Mouse (Mus musculus) embryonic facial prominence, embryonic 13.5 days (tissue): ENCODE measurements around the gene Uqcrc1. TPM values are rescaled to one million over a fixed set of nuclear protein-coding genes. Genes with fewer than 3 reads are reported as not detected.

ENCODE experiments used
- ATAC-seq: fragments of 200-750 bp; cut with Nextera tagmentation; 2 replicates; pipeline ENCODE4 v1.8.0; 2017; ENCODE audit warnings: low read depth; ENCODE audit not compliant: insufficient number of reproducible peaks, insufficient read depth, low FRiP score, low TSS enrichment
- H3K27ac ChIP-seq: fragments of 300-500 bp; sonication (generic); 2 replicates; pipeline ENCODE4 v1.5.1; 2015; ENCODE audit warnings: moderate library complexity, mild to moderate bottlenecking, inconsistent platforms
- H3K27me3 ChIP-seq: fragments of 300-500 bp; sonication (generic); 2 replicates; pipeline ENCODE4 v1.6.1; 2015; ENCODE audit warnings: mild to moderate bottlenecking, inconsistent platforms
- H3K36me3 ChIP-seq: fragments of 300-500 bp; sonication (generic); 2 replicates; pipeline ENCODE4 v1.6.1; 2015; ENCODE audit warnings: mild to moderate bottlenecking, inconsistent platforms
- H3K4me1 ChIP-seq: fragments of 300-500 bp; sonication (generic); 2 replicates; pipeline ENCODE4 v1.6.1; 2015; ENCODE audit warnings: inconsistent platforms
- H3K4me2 ChIP-seq: fragments of 300-500 bp; sonication (generic); 2 replicates; pipeline ENCODE4 v1.6.1; 2015; ENCODE audit warnings: moderate library complexity, mild to moderate bottlenecking, inconsistent platforms
- H3K4me3 ChIP-seq: fragments of 300-500 bp; sonication (generic); 2 replicates; pipeline ENCODE4 v1.5.1; 2015; ENCODE audit warnings: mild to moderate bottlenecking, inconsistent platforms
- H3K9ac ChIP-seq: fragments of 300-500 bp; sonication (generic); 2 replicates; pipeline ENCODE4 v1.6.1; 2015; ENCODE audit warnings: mild to moderate bottlenecking, inconsistent platforms
- H3K9me3 ChIP-seq: fragments of 300-500 bp; sonication (generic); 2 replicates; pipeline ENCODE4 v1.6.1; 2016; ENCODE audit warnings: inconsistent platforms
- WGBS: fragments of 180-500 bp; shearing (Covaris S2); methylation state at CpG from one replicate; pipeline ENCODE4 v1.1.7; 2015; ENCODE audit warnings: mixed read lengths; 5-methylcytosine and 5-hydroxymethylcytosine counted together
- polyA plus RNA-seq: library from polyadenylated mRNA; unstranded; fragments of >200 nt; fragmentation: Nextera tagmentation; extraction: Ambion mirVana; gene quantifications from 2 replicates; pipeline ENCODE4 v1.2.1, GENCODE M21; 2015

Uqcrc1 gene
- polyA plus RNA-seq, result 422 and 457 TPM in 2 replicates

DNA sequence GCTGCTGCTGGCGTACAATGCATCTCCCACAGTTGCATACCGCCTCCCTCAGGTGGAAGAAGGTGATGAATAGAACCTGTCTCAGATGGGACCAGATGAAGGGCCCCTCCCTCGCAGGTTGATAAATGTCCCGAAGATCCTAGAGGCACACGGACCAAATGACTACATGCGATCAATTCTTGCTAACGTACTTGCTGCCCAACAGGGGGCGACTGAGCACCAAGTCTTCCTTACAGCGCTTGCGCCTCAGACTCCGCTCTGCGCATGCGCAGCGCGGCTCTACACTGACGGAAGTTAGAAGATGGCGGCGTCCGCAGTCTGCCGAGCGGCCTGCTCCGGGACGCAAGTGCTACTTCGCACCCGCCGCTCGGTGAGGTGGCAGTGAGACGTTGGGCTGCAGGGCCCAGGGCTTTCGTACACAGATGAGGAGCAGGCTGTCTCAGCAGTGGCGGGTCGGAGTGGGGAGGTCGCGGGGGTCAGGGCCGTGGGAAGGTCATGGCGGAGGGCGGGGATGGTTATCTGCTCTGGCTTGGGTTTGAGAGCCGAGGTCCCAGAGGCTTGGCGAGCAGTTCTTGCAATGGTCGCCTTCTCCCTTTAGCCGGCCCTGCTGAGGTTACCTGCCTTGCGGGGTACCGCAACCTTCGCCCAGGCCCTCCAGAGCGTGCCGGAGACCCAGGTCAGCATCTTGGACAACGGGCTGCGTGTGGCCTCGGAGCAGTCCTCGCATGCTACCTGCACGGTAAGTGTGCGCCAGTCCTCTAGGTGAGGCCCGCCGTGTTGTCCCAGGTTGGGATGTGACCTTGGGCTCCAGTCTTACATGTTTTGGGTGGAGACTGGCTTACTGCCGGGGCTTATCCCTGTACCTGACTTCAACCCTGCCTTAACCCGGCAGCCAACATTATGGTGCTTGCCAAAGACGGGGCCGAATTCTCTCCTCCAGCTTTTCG, at the start of gene Uqcrc1:
Uqcrc1 (plus strand) TSS at position 216 of the 947 bp plus-strand sequence.
- Histone ChIP-seq H3K4me3 (peak within 1 kb of the TSS; percentile 99), H3K36me3 (peaks cover 36% of the 10 kb centered on the region), H3K4me1 (peaks cover 4% of the 10 kb centered on the region), H3K4me2 (peak within 1 kb of the TSS; percentile 83), H3K9ac (peak within 1 kb of the TSS; percentile 94), H3K27ac (peak within 1 kb of the TSS; percentile 60; the same call in 1 of the 2 replicates), H3K9me3 (no peaks in the 10 kb centered on the region), H3K27me3 (no peaks in the 10 kb centered on the region)
- WGBS, result 1% methylated on average over 57 of the region's 58 CpGs
- peak; percentile 65 for ATAC-seq

DNA sequence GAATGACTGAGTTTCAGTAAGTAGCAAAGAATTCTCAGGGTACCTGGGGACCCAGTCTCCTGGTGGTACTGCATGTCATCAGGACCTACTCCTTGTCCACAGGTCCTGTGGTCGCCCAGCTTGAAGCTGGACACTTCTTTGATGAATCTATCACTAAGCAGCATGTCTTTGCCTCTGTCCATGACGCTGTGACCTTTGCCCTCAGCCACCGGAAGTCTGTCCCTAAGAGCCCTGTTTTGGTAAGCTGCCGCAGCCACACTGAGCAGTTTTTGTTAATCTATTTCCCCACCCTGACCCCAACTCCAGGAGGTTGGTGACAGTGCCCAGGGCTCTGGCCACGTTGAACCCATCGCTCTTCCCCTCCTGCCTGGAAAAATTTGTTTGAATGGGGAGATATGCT, 24.1 kb upstream of the Uqcrc1 start:
- ATAC-seq, result no peak
- H3K36me3 ChIP-seq, result no peaks in the 10 kb centered on the region; the same call in 1 of the 2 replicates
- H3K4me1 ChIP-seq, result no peaks in the 10 kb centered on the region
- H3K9me3 ChIP-seq, result no peaks in the 10 kb centered on the region
- WGBS, result 40% methylated on average over 6 of the region's 6 CpGs
- H3K27me3 ChIP-seq, result no peaks in the 10 kb centered on the region
- H3K4me2 ChIP-seq, result no peak overlapping the region
- H3K4me3 ChIP-seq, result no peak overlapping the region
- H3K27ac ChIP-seq, result no peak overlapping the region
- no peak overlapping the region for H3K9ac ChIP-seq

DNA sequence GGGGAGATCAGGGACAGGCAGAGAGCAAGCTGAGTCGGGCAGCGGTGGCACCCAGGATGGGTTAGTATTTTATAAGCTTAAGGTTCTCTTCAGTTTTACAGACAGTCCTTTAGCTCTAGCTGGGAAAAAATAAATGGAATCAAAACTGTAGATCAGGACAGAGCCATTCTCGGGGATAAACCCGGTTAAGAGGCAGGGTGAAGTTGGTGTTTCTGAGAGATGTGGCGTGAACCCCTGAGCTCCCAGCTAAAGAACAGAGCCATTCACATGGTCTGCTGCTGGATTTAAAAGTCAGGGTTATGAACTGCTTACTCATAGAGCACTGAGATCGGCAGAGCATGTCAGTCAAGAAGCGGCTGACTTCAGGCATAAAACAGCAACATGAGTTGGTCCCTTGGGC, 23.3 kb upstream of the Uqcrc1 start:
- Histone ChIP-seq H3K36me3 (no peaks in the 10 kb centered on the region; the same call in 1 of the 2 replicates), H3K4me1 (no peaks in the 10 kb centered on the region), H3K9me3 (no peaks in the 10 kb centered on the region), H3K9ac (no peak overlapping the region), H3K27me3 (no peaks in the 10 kb centered on the region), H3K4me2 (no peak overlapping the region), H3K4me3 (no peak overlapping the region), H3K27ac (no peak overlapping the region)
- WGBS, result 85% methylated on average over 7 of the region's 7 CpGs
- no peak for ATAC-seq

DNA sequence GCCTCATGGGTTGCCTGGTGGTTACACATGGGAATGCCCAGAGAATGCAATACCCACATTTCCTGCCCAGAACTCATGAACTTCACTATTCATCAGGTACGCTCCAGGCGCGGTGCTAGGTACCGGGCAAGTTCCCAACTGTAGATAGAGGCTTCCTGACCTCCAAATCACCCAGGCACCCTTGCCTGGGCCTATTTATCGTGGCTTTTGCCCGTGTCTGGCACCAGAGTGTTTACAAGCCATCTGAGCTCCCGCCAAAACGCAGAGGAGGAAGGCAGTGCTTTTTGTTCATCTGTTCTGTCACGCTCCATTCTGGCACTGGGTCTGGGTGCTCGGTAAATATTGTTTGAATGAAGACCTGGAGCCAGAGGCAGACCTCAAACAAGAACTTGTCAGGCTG, 22.8 kb upstream of the Uqcrc1 start:
- no peak for ATAC-seq
- Histone ChIP-seq H3K36me3 (no peaks in the 10 kb centered on the region; the same call in 1 of the 2 replicates), H3K27me3 (no peaks in the 10 kb centered on the region), H3K4me3 (no peak overlapping the region), H3K9ac (no peak overlapping the region), H3K4me1 (no peaks in the 10 kb centered on the region), H3K27ac (no peak overlapping the region), H3K9me3 (no peaks in the 10 kb centered on the region), H3K4me2 (no peak overlapping the region)
- 78% methylated on average over 10 of the region's 10 CpGs for whole genome bisulfite sequencing

DNA sequence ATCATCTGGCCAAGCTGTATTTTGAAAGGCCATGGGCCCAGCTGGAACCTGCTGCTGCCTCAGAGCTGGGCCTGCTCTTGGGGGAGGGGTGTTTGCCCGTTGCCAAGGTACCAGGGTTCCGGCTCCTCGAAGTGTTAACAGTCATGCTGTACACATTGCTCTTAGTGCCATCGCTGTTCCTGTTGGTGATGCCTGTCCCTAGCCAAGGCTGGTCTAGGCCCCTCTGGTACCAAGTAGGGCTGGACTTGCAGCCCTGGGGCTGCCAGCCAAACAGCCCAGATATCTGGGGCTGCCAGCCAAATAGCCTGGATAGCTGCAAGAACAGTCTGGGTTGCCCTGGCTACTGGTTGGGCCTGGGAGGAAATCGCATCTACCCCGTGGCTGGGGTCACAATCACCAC, 21.9 kb upstream of the Uqcrc1 start, which contains the start of gene Tmem89:
Tmem89 (plus strand) TSS at position 129 of the 400 bp plus-strand sequence.
- ATAC-seq, result no peak
- 82% methylated on average over 6 of the region's 6 CpGs for WGBS
- peak within 1 kb of the TSS; percentile 22; the same call in 1 of the 2 replicates for H3K9ac ChIP-seq
- no peak within 1 kb of the TSS for H3K4me3 ChIP-seq
- no peak within 1 kb of the TSS for H3K27ac ChIP-seq
- H3K9me3 ChIP-seq, result no peaks in the 10 kb centered on the region
- no peaks in the 10 kb centered on the region; the same call in 1 of the 2 replicates for H3K36me3 ChIP-seq
- H3K27me3 ChIP-seq, result no peaks in the 10 kb centered on the region
- no peak within 1 kb of the TSS for H3K4me2 ChIP-seq
- H3K4me1 ChIP-seq, result no peaks in the 10 kb centered on the region

DNA sequence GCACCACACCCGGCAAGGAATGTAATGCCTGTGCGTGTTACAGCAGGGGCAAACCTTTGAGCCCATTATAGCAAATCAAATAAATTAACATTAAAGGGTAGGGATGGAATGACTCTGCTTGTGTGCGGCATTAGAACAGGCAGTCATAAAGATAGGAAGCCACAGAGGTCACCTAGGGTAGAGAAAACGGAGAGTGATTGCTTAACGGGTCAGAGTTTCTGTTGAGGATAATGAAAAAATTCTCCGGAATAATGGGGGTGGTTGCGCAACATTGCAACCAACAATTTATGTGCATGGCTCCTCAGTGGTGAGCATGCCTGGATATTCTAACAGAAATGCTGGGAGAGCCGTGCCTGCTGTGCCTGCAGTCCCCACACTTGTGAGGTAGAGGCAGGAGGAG, 10.5 kb upstream of the Uqcrc1 start:
- 68% methylated on average over 8 of the region's 8 CpGs for WGBS
- Histone ChIP-seq H3K9ac (no peak overlapping the region), H3K27ac (no peak overlapping the region), H3K4me1 (no peaks in the 10 kb centered on the region), H3K4me2 (no peak overlapping the region), H3K27me3 (no peaks in the 10 kb centered on the region), H3K36me3 (no peaks in the 10 kb centered on the region), H3K4me3 (no peak overlapping the region), H3K9me3 (no peaks in the 10 kb centered on the region)
- ATAC-seq, result no peak

DNA sequence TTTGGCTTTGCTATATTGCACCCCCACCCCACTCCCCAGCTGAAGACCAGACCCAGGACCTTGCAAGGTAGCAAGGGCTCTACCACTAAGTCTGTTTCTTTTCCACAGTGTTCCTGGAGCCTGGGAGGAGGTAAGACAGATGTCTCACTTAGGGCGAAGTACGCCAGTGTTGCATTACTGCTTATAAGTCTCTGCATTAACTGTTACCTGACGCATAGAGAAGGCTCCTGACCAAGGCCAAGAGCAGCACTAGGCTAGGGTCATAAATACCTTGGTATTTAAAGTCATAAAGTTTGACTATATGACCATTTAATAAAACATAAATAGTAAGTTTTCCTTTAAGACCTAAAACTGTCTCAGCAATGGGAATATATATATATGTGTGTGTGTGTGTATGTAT, 8.0 kb upstream of the Uqcrc1 start:
- Histone ChIP-seq H3K4me1 (no peaks in the 10 kb centered on the region), H3K4me2 (no peak overlapping the region), H3K4me3 (no peak overlapping the region), H3K36me3 (no peaks in the 10 kb centered on the region), H3K27me3 (no peaks in the 10 kb centered on the region), H3K27ac (no peak overlapping the region), H3K9me3 (no peaks in the 10 kb centered on the region), H3K9ac (no peak overlapping the region)
- ATAC-seq, result no peak
- 85% methylated on average over 3 of the region's 3 CpGs for WGBS

DNA sequence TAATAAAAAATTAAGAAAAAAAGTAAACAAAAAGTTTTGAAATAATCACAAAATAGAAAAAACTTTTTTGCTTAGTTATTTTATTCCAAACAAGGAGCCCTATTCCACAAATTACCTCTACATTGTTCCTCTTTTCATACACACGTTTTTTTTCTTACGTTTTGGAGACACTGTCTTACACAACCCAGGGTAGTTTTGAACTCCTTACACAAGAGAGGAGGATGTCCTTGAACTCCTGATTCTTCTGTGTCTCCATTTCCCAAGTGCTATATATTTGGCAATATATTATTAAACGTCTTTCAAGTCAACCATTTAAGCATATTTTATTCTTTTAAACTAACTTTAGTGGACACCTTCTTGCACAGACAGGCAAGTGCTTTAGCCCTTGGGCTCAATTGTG, 442 bp upstream of the Uqcrc1 start:
- no peaks in the 10 kb centered on the region for H3K9me3 ChIP-seq
- H3K4me3 ChIP-seq, result peak overlapping the region; percentile 99; the same call in 1 of the 2 replicates
- H3K4me1 ChIP-seq, result peaks cover 4% of the 10 kb centered on the region
- H3K27me3 ChIP-seq, result no peaks in the 10 kb centered on the region
- peaks cover 29% of the 10 kb centered on the region for H3K36me3 ChIP-seq
- peak overlapping the region; percentile 83 for H3K4me2 ChIP-seq
- H3K27ac ChIP-seq, result no peak overlapping the region
- 7% methylated on average over 3 of the region's 3 CpGs for WGBS
- H3K9ac ChIP-seq, result peak overlapping the region; percentile 94; the same call in 1 of the 2 replicates
- ATAC-seq, result no peak

DNA sequence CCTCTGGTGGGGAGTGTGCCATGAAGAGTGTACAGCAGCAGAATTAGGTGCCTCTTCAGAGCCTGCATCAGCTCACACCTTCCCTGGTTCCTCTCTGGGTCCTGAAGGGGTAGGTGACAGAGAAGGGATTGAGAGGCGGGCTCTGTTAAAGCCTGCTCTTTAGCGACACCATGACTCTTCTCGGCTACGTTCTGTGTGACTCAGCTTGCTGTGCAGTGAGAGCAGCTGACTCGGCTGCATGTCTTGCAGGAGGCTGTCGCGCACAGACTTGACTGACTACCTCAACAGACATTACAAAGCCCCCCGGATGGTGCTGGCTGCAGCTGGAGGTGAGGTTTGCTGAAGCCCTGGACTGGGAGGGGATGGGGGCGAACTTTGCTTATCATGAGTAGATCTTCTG, 8.7 kb downstream of the Uqcrc1 start:
- no peak for ATAC-seq
- WGBS, result 73% methylated on average over 9 of the region's 9 CpGs
- Histone ChIP-seq H3K27ac (no peak overlapping the region), H3K27me3 (no peaks in the 10 kb centered on the region), H3K4me2 (no peak overlapping the region), H3K4me3 (no peak overlapping the region), H3K9me3 (no peaks in the 10 kb centered on the region), H3K36me3 (peaks cover 94% of the 10 kb centered on the region), H3K9ac (no peak overlapping the region), H3K4me1 (peaks cover 30% of the 10 kb centered on the region)

DNA sequence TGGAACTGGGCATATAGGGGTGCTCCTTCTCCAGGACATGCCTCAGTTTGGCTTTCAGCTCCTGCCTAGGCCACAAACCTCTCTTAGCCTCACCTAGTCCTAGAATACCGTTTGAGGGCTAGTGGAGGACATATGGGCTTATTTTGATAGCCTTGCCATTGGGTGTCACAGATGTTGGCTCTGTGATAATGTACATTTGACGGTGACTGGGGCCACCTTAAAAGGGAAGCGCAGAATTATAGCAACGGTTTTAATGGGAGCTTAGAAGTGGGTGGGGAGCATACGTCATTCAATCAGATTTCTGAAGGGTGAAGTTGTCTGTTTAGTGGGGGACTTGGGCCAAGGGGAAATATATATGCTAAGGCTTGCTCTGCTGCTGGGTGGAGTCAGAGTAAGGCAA, 9.2 kb downstream of the Uqcrc1 start:
- peaks cover 94% of the 10 kb centered on the region for H3K36me3 ChIP-seq
- H3K4me2 ChIP-seq, result no peak overlapping the region
- H3K27me3 ChIP-seq, result no peaks in the 10 kb centered on the region
- no peak overlapping the region for H3K27ac ChIP-seq
- H3K9ac ChIP-seq, result no peak overlapping the region
- no peak overlapping the region for H3K4me3 ChIP-seq
- H3K4me1 ChIP-seq, result peaks cover 35% of the 10 kb centered on the region
- H3K9me3 ChIP-seq, result no peaks in the 10 kb centered on the region
- ATAC-seq, result no peak
- WGBS, result 86% methylated on average over 5 of the region's 5 CpGs

DNA sequence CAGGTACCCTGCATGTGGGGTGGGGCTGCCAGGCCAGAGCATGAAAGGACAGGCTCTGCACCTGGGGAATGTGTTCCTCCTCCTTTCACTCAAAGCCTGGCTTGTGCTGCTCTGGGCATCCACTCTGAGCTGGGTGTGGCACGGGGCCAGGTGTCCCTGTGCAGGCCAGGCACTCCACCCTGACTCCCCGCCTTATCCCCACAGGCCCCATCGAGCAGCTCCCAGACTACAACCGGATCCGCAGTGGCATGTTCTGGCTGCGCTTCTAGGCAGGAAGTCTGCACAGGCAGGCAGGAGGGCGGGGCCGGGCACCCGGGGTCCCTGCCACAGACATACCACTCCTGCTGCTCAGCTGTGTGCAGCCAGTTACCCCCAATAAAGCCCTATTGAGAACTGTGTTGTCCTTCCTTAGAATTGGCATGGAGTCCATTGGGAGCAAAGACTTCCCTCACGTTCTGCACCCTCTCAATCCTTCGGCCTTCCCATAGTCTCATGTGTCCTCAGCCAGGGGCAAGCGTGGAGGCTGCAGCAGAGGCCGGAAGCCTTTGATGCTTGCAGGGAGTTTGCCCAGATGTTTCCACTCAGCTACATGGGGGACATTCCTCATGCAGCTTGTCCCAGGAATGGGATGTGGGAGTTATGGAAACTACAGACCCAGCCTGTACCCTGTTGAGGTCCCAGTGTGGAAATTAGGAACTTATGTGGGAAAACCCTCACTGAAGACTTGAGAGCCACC, 13.0 kb downstream of the Uqcrc1 start:
- Histone ChIP-seq H3K4me2 (peak overlapping the region; percentile 33), H3K4me1 (peaks cover 57% of the 10 kb centered on the region), H3K27me3 (peaks cover 11% of the 10 kb centered on the region), H3K4me3 (0 out of 2 replicates have a peak overlapping the region, but pooled peaks have one; percentile 3), H3K9ac (peak overlapping the region; percentile 52), H3K27ac (peak overlapping the region; percentile 98), H3K36me3 (peaks cover 71% of the 10 kb centered on the region), H3K9me3 (no peaks in the 10 kb centered on the region)
- ATAC-seq, result peak; percentile 84
- WGBS, result 20% methylated on average over 13 of the region's 13 CpGs
